In the genomic region with DNA sequence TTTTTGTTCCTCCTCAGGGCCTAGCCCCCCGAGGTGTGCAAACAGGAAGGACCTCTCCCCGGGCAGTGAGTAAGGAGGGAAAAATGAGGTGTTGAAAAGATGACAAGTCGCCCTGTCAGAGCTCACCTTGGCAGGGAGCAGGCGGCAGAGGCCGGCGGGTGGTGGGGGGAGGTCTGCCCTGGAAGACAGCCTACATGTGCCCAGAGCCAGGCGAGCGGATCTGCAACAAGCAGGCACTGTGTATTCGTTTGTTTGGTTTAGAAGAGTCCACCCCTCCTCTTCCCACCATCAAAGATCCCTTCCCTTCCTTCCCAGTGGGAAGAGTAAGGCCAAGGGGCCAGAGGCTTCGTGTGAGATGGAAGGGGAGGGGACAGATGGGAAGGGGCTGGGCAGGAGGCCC, we compare ENCODE assay signal across 9 mouse cellular contexts. TPM values are rescaled to one million over a fixed set of nuclear protein-coding genes. Genes with fewer than 3 reads are reported as not detected.
DNase-seq lines count a peak whose midpoint lies in the region; ATAC-seq and TF ChIP-seq lines count a peak whose summit lies in the region.
"Had no signal": no experiment of that assay in that cellular context is flagged by ENCODE, and none has a peak within 500 bp of the region (broad histone marks: within the 10 kb centered on the region; RNA-seq: fewer than 3 reads in every experiment).

No protein-coding gene starts in this region.

- no peak for DNase-seq in stomach, postnatal 0 days (ENCODE audit: low spot score)
- no peak for DNase-seq in embryonic facial prominence, embryonic 14.5 days (ENCODE audit: low spot score)
- peak; percentile 51 for DNase-seq in limb, embryonic 10.5 days (ENCODE audit: low spot score)
- no peak for DNase-seq in layer of hippocampus, adult 18-20 months (ENCODE audit: low spot score in 2 of 2)
- DNase-seq in retina, embryonic 14.5 days (ENCODE audit: low spot score), result no peak
- no peak for DNase-seq in frontal cortex, postnatal 36 days (ENCODE audit: low spot score in 2 of 2)

- no peak overlapping the region for H3K4me2 ChIP-seq in stomach, embryonic 14.5 days (replicated peaks; ENCODE audit: low read depth, low read length)
- no peak overlapping the region for H3K4me2 ChIP-seq in stomach, postnatal 0 days (replicated peaks; ENCODE audit: low read depth)
- H3K4me2 ChIP-seq in embryonic facial prominence, embryonic 14.5 days (ENCODE audit: low read depth, low read length), result no peak overlapping the region
- no peak overlapping the region for H3K4me2 ChIP-seq in stomach, embryonic 15.5 days
- H3K4me2 ChIP-seq: embryonic facial prominence, embryonic 15.5 days had no signal

- TF ChIP-seq CTCF in stomach, postnatal 0 days (IDR thresholded peaks at IDR 0.05; ENCODE audit: low read depth), result no peak

- no peak overlapping the region for H3K9ac ChIP-seq in stomach, embryonic 14.5 days (replicated peaks; ENCODE audit: low read depth, low read length)
- H3K9ac ChIP-seq in stomach, postnatal 0 days (ENCODE audit: low read length), result no peak overlapping the region
- no peak overlapping the region for H3K9ac ChIP-seq in embryonic facial prominence, embryonic 14.5 days (ENCODE audit: low read depth, low read length)
- no peak overlapping the region for H3K9ac ChIP-seq in stomach, embryonic 15.5 days
- H3K9ac ChIP-seq: embryonic facial prominence, embryonic 15.5 days had no signal

- ATAC-seq in stomach, embryonic 14.5 days (ENCODE audit: insufficient number of reproducible peaks, insufficient read depth, low FRiP score, low read depth), result peak; percentile 25; the same call in 1 of the 2 replicates
- no peak for ATAC-seq in stomach, postnatal 0 days (ENCODE audit: low FRiP score, low TSS enrichment)
- peak; percentile 45 for ATAC-seq in embryonic facial prominence, embryonic 14.5 days (ENCODE audit: low read depth)
- ATAC-seq in stomach, embryonic 15.5 days (ENCODE audit: insufficient read depth, low FRiP score, low read depth), result peak; percentile 24; the same call in 1 of the 2 replicates

- H3K27ac ChIP-seq in stomach, embryonic 14.5 days (ENCODE audit: low read length), result no peak overlapping the region
- no peak overlapping the region for H3K27ac ChIP-seq in stomach, postnatal 0 days (replicated peaks)
- peak overlapping the region; percentile 33; the same call in 1 of the 2 replicates for H3K27ac ChIP-seq in embryonic facial prominence, embryonic 14.5 days (replicated peaks; ENCODE audit: low read depth, low read length)
- H3K27ac ChIP-seq in limb, embryonic 10.5 days, result peak overlapping the region; percentile 72
- no peak overlapping the region for H3K27ac ChIP-seq in stomach, embryonic 15.5 days
- H3K27ac ChIP-seq: embryonic facial prominence, embryonic 15.5 days had no signal

- H3K27me3 ChIP-seq in stomach, embryonic 14.5 days (ENCODE audit: control insufficient read depth, insufficient read depth, low read length), result no peaks in the 10 kb centered on the region
- H3K27me3 ChIP-seq in stomach, postnatal 0 days (ENCODE audit: control insufficient read depth, insufficient read depth, low read length), result no peaks in the 10 kb centered on the region
- H3K27me3 ChIP-seq in embryonic facial prominence, embryonic 14.5 days (replicated peaks; ENCODE audit: control insufficient read depth, insufficient read depth, low read length), result peaks cover 20% of the 10 kb centered on the region
- peaks cover 100% of the 10 kb centered on the region for H3K27me3 ChIP-seq in limb, embryonic 10.5 days (ENCODE audit: low read depth, poor library complexity, severe bottlenecking)
- no peaks in the 10 kb centered on the region for H3K27me3 ChIP-seq in stomach, embryonic 15.5 days (replicated peaks)

- H3K4me3 ChIP-seq in stomach, embryonic 14.5 days (ENCODE audit: low read depth, low read length), result no peak overlapping the region
- H3K4me3 ChIP-seq in stomach, postnatal 0 days (ENCODE audit: low read depth, low read length), result no peak overlapping the region
- no peak overlapping the region for H3K4me3 ChIP-seq in embryonic facial prominence, embryonic 14.5 days (ENCODE audit: low read depth, low read length)
- H3K4me3 ChIP-seq in limb, embryonic 10.5 days, result no peak overlapping the region
- H3K4me3 ChIP-seq in stomach, embryonic 15.5 days (replicated peaks), result no peak overlapping the region
- H3K4me3 ChIP-seq: embryonic facial prominence, embryonic 15.5 days had no signal

- H3K4me1 ChIP-seq in stomach, embryonic 14.5 days (ENCODE audit: control insufficient read depth, insufficient read depth, low read length), result peaks cover 4% of the 10 kb centered on the region; the same call in 1 of the 2 replicates
- H3K4me1 ChIP-seq in stomach, postnatal 0 days (replicated peaks; ENCODE audit: control insufficient read depth, insufficient read depth), result no peaks in the 10 kb centered on the region
- 0 out of 2 replicates have a peak, but pooled peaks cover 4% of the 10 kb centered on the region for H3K4me1 ChIP-seq in embryonic facial prominence, embryonic 14.5 days (ENCODE audit: control insufficient read depth, insufficient read depth, low read length)
- H3K4me1 ChIP-seq in limb, embryonic 10.5 days, result peaks cover 61% of the 10 kb centered on the region
- H3K4me1 ChIP-seq in stomach, embryonic 15.5 days, result peaks cover 4% of the 10 kb centered on the region; the same call in 1 of the 2 replicates

- WGBS in stomach, embryonic 14.5 days, result 37% methylated on average over 10 of the region's 10 CpGs
- WGBS in stomach, postnatal 0 days, result 63% methylated on average over 9 of the region's 10 CpGs
- WGBS in embryonic facial prominence, embryonic 14.5 days, result 42% methylated on average over 10 of the region's 10 CpGs
- WGBS in limb, embryonic 10.5 days, result 24% methylated on average over 10 of the region's 10 CpGs
- 49% methylated on average over 9 of the region's 10 CpGs for WGBS in stomach, embryonic 15.5 days

- H3K36me3 ChIP-seq in stomach, embryonic 14.5 days (ENCODE audit: control insufficient read depth, insufficient read depth, low read length), result no peaks in the 10 kb centered on the region
- H3K36me3 ChIP-seq in stomach, postnatal 0 days (ENCODE audit: control insufficient read depth, insufficient read depth, low read length), result no peaks in the 10 kb centered on the region
- no peaks in the 10 kb centered on the region for H3K36me3 ChIP-seq in embryonic facial prominence, embryonic 14.5 days (ENCODE audit: control insufficient read depth, insufficient read depth, low read length)
- H3K36me3 ChIP-seq in limb, embryonic 10.5 days, result no peaks in the 10 kb centered on the region
- no peaks in the 10 kb centered on the region for H3K36me3 ChIP-seq in stomach, embryonic 15.5 days
- H3K36me3 ChIP-seq: embryonic facial prominence, embryonic 15.5 days had no signal

- no peak for TF ChIP-seq EP300 in stomach, postnatal 0 days (optimal IDR thresholded peaks at IDR 0.05)

- no peaks in the 10 kb centered on the region for H3K9me3 ChIP-seq in stomach, embryonic 14.5 days (ENCODE audit: control insufficient read depth, low read depth, low read length)
- no peaks in the 10 kb centered on the region for H3K9me3 ChIP-seq in stomach, postnatal 0 days (ENCODE audit: control insufficient read depth, low read length)
- no peaks in the 10 kb centered on the region for H3K9me3 ChIP-seq in embryonic facial prominence, embryonic 14.5 days (ENCODE audit: control insufficient read depth, low read length)
- H3K9me3 ChIP-seq in limb, embryonic 10.5 days (replicated peaks), result no peaks in the 10 kb centered on the region
- no peaks in the 10 kb centered on the region for H3K9me3 ChIP-seq in stomach, embryonic 15.5 days
- H3K9me3 ChIP-seq: embryonic facial prominence, embryonic 15.5 days had no signal

RNA-seq across cellular contexts. Expression of gene Pja1, which starts 14.7 kb away (rescaled TPM):
- polyA plus RNA-seq in stomach, embryonic 14.5 days (2014; fragmentation: Nextera tagmentation; extraction: Ambion mirVana), result 149 and 153 TPM in 2 replicates
- polyA plus RNA-seq in stomach, postnatal 0 days (2015; fragmentation: Nextera tagmentation; extraction: Ambion mirVana), result 62.8 and 64.5 TPM in 2 replicates
- 158 and 175 TPM in 2 replicates for polyA plus RNA-seq in embryonic facial prominence, embryonic 14.5 days (2014; fragmentation: Nextera tagmentation; extraction: Ambion mirVana)
- polyA plus RNA-seq in limb, embryonic 10.5 days (2016; fragmentation: Nextera tagmentation; extraction: Ambion mirVana), result 175 and 184 TPM in 2 replicates
- polyA plus RNA-seq in stomach, embryonic 15.5 days (2015; fragmentation: Nextera tagmentation; extraction: Ambion mirVana), result 149 TPM in 2 replicates
- total RNA-seq in layer of hippocampus, adult 18-20 months (2021), result 100 to 1,000 TPM; 205 to 226 TPM

Comparison
In these comparisons a context has a peak if more than half of its experiments do, and no peak if none do; other contexts are left out.
1. H3K27ac ChIP-seq: peak in embryonic facial prominence, embryonic 14.5 days (single experiment) and limb, embryonic 10.5 days (single experiment); none in stomach, embryonic 14.5 days (single experiment), stomach, postnatal 0 days (single experiment) and stomach, embryonic 15.5 days (single experiment).